Comparison of ENCODE assay signal across 17 mouse cellular contexts in the genomic region with DNA sequence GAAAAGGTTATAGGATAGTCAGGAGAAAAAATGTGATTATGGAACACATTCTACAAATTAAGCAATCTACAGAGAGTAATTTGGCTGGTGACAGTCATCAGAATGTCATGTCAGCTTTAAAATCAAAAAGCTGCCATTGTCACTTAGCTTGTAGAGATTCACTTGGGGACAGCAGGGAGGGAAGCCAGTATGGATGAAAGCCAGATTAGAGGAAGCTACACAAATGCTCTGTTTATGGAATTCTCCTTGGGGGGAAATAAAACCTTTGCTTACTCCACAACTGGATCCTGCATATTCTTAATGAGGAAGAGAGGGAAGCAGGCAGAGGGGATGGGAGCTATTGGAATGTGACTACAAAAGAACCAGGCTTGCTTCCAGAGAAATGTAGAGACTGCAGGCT.
"Had no signal": no experiment of that assay in that cellular context is flagged by ENCODE, and none has a peak within 500 bp of the region (broad histone marks: within the 10 kb centered on the region; RNA-seq: fewer than 3 reads in every experiment).

No protein-coding gene starts in this region.

- H3K4me3 ChIP-seq: limb, embryonic 13.5 days; liver, embryonic 13.5 days; megakaryocyte, embryonic 14.5 days; midbrain, embryonic 12.5 days had no signal

- DNase-seq: kidney, adult 18-20 months; kidney, adult 9 months; kidney, postnatal 14 days; kidney, postnatal 4 days; left cerebral cortex, postnatal 4 days; liver, embryonic 13.5 days; lung, adult 2 months; lung, postnatal 10 days; lung, postnatal 36 days; right cerebral cortex, postnatal 4 days; thymus, postnatal 25 days had no signal

- H3K9ac ChIP-seq: limb, embryonic 13.5 days; liver, embryonic 13.5 days; midbrain, embryonic 12.5 days had no signal

- H3K4me2 ChIP-seq: limb, embryonic 13.5 days; liver, embryonic 13.5 days; midbrain, embryonic 12.5 days had no signal

- H3K27me3 ChIP-seq: limb, embryonic 13.5 days; liver, embryonic 13.5 days; megakaryocyte, embryonic 14.5 days; midbrain, embryonic 12.5 days had no signal

- H3K4me1 ChIP-seq: limb, embryonic 13.5 days; liver, embryonic 13.5 days; megakaryocyte, embryonic 14.5 days; midbrain, embryonic 12.5 days had no signal

- H3K27ac ChIP-seq: limb, embryonic 13.5 days; liver, embryonic 13.5 days; midbrain, embryonic 12.5 days; stomach, postnatal 0 days had no signal

- H3K36me3 ChIP-seq: limb, embryonic 13.5 days; liver, embryonic 13.5 days; midbrain, embryonic 12.5 days had no signal

- ATAC-seq: intestine, embryonic 16.5 days; midbrain, embryonic 16.5 days had no signal

- H3K9me3 ChIP-seq: limb, embryonic 13.5 days; liver, embryonic 13.5 days; megakaryocyte, embryonic 14.5 days; midbrain, embryonic 12.5 days had no signal
